Mouse (Mus musculus): ENCODE data around the gene Cdhr4.

DNA sequence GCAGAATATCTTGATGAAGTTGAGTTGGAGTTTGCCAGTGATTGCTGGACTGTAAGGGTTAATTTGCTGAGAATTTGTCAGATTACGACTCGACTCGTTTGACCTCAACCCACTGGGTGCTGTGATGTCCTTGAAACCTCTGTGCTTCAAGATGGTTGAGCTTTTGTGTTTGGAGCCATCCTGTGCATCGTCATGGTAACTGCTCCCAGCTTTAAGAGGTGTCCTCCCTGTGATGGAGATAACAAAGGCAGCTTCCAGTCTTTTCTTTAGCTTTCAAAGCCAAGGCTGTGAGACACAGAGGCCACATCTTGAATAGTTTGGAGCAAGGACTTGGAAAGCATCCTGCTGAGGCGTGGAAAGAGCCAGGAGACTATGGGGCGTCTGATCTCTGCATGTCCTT is 35.2 kb upstream of the Cdhr4 start:
- TF ChIP-seq POLR2A (IDR thresholded peaks at IDR 0.05; ENCODE audit: borderline replicate concordance, extremely low read depth, insufficient read depth, insufficient read length, poor library complexity, severe bottlenecking) (no peak), CTCF (IDR thresholded peaks at IDR 0.05; ENCODE audit: borderline replicate concordance, extremely low read depth, insufficient read depth, insufficient read length) (no peak)

All from brain, embryonic 14.5 days (tissue).